Mouse (Mus musculus) thymus, adult 2 months (tissue): ENCODE data around the gene Gm3594.
"Not testable (repeated sequence)": the region's sequence is repeated elsewhere in the genome, so short reads cannot be mapped to it uniquely, and the experiment has no call there.

ENCODE experiments used
- CTCF ChIP-seq: fragments of 200-500 bp; IDR thresholded peaks from 2 replicates; pipeline ENCODE4 v1.5.1; 2012; ENCODE audit warnings: mild to moderate bottlenecking, control low read depth, low read length, moderate library complexity, borderline replicate concordance; ENCODE audit not compliant: control insufficient read depth, poor library complexity, insufficient read depth; ENCODE audit errors: extremely low read depth
- POLR2A ChIP-seq: fragments of 200-500 bp; IDR thresholded peaks from 2 replicates; pipeline ENCODE4 v1.6.1; 2012; ENCODE audit warnings: mild to moderate bottlenecking, low read length, control low read depth, moderate library complexity; ENCODE audit not compliant: control insufficient read depth, poor library complexity, insufficient read depth; ENCODE audit errors: extremely low read depth

- not testable (repeated sequence) for TF ChIP-seq CTCF, POLR2A
Observed at GRCm38 (mm10) chr14:6482126-6482525, 37.7 kb upstream of the Gm3594 start.
